Mouse (Mus musculus) neural tube, embryonic 13.5 days (tissue): Measurements from ENCODE around the gene Tspan32. TPM values are rescaled to one million over a fixed set of nuclear protein-coding genes. Genes with fewer than 3 reads are reported as not detected.
A peak's percentile ranks its signal among the peaks of the same experiment; 100 is the strongest.

Experiments
- ATAC-seq: fragments of 200-750 bp; cut with Nextera tagmentation; 2 replicates; pipeline ENCODE4 v1.8.0; 2017; ENCODE audit warnings: low read depth, mild to moderate bottlenecking, moderate TSS enrichment, moderate library complexity
- H3K27ac ChIP-seq: fragments of 300-500 bp; sonication (generic); replicated peaks from 2 replicates; pipeline ENCODE4 v1.5.1; 2015; ENCODE audit warnings: moderate library complexity, mild to moderate bottlenecking, inconsistent platforms
- H3K27me3 ChIP-seq: fragments of 300-500 bp; sonication (generic); 2 replicates; pipeline ENCODE4 v1.6.1; 2015; ENCODE audit warnings: mild to moderate bottlenecking, inconsistent platforms
- H3K36me3 ChIP-seq: fragments of 300-500 bp; sonication (generic); 2 replicates; pipeline ENCODE4 v1.6.1; 2015; ENCODE audit warnings: mild to moderate bottlenecking, inconsistent platforms
- H3K4me1 ChIP-seq: fragments of 300-500 bp; sonication (generic); replicated peaks from 2 replicates; pipeline ENCODE4 v1.6.1; 2015; ENCODE audit warnings: inconsistent platforms
- H3K4me2 ChIP-seq: fragments of 300-500 bp; sonication (generic); 2 replicates; pipeline ENCODE4 v1.6.1; 2015; ENCODE audit warnings: inconsistent platforms, mild to moderate bottlenecking, moderate library complexity
- H3K4me3 ChIP-seq: fragments of 300-500 bp; sonication (generic); 2 replicates; pipeline ENCODE4 v1.5.1; 2015; ENCODE audit warnings: mild to moderate bottlenecking, inconsistent platforms
- H3K9ac ChIP-seq: fragments of 300-500 bp; sonication (generic); 2 replicates; pipeline ENCODE4 v1.6.1; 2015; ENCODE audit warnings: moderate library complexity, mild to moderate bottlenecking, inconsistent platforms
- H3K9me3 ChIP-seq: fragments of 300-500 bp; sonication (generic); 2 replicates; pipeline ENCODE4 v1.6.1; 2016; ENCODE audit warnings: inconsistent platforms
- WGBS: fragments of 180-500 bp; shearing (Covaris S2); methylation state at CpG from one replicate; pipeline ENCODE4 v1.1.7; 2015; 5-methylcytosine and 5-hydroxymethylcytosine counted together
- polyA plus RNA-seq: library from polyadenylated mRNA; unstranded; fragments of >200 nt; fragmentation: Nextera tagmentation; extraction: Ambion mirVana; gene quantifications from 2 replicates; pipeline ENCODE4 v1.2.1, GENCODE M21; 2015

The Tspan32 gene
- polyA plus RNA-seq, 1 experiment from 2014 or later, result 0.85 TPM

- Histone ChIP-seq H3K4me1 (peaks cover 56% of the 10 kb centered on the region), H3K36me3 (no peaks in the 10 kb centered on the region), H3K4me3 (peak within 1 kb of the TSS; percentile 96), H3K27ac (peak within 1 kb of the TSS; percentile 89), H3K27me3 (no peaks in the 10 kb centered on the region), H3K9ac (peak within 1 kb of the TSS; percentile 97), H3K4me2 (peak within 1 kb of the TSS; percentile 86), H3K9me3 (no peaks in the 10 kb centered on the region)
- ATAC-seq, result peak; percentile 81
- WGBS, result under 1% methylated on average over 37 of the region's 37 CpGs
These were observed 47.8 kb downstream of the Tspan32 start, which contains the start of gene Cd81 for GRCm38 (mm10) chr7:143052626-143053007. Cd81 (plus strand) TSS chr7:143052739.

GRCm38 (mm10) chr7:143053008-143053899, 48.4 kb downstream of the Tspan32 start:
- Histone ChIP-seq H3K4me3 (peak overlapping the region; percentile 96), H3K9ac (peak overlapping the region; percentile 97), H3K27ac (peak overlapping the region; percentile 89), H3K4me2 (peak overlapping the region; percentile 86), H3K4me1 (peaks cover 62% of the 10 kb centered on the region), H3K27me3 (no peaks in the 10 kb centered on the region), H3K36me3 (no peaks in the 10 kb centered on the region), H3K9me3 (no peaks in the 10 kb centered on the region)
- ATAC-seq, result peak; percentile 79
- WGBS, result under 1% methylated on average over 37 of the region's 46 CpGs

- Histone ChIP-seq H3K9me3 (no peaks in the 10 kb centered on the region), H3K4me3 (peak overlapping the region; percentile 96), H3K9ac (peak overlapping the region; percentile 97), H3K4me1 (peaks cover 70% of the 10 kb centered on the region), H3K4me2 (peak overlapping the region; percentile 86), H3K36me3 (no peaks in the 10 kb centered on the region), H3K27me3 (no peaks in the 10 kb centered on the region), H3K27ac (peak overlapping the region; percentile 89; the same call in 1 of the 2 replicates)
- no peak for ATAC-seq
- WGBS, result 68% methylated on average over 11 of the region's 11 CpGs
These were observed 49.2 kb downstream of the Tspan32 start for GRCm38 (mm10) chr7:143053961-143054611.

GRCm38 (mm10) chr7:143054612-143054965, 49.7 kb downstream of the Tspan32 start:
- H3K4me1 ChIP-seq, result peaks cover 74% of the 10 kb centered on the region

GRCm38 (mm10) chr7:143055001-143055400, 50.2 kb downstream of the Tspan32 start:
- Histone ChIP-seq H3K4me3 (peak overlapping the region; percentile 96), H3K9me3 (no peaks in the 10 kb centered on the region), H3K9ac (peak overlapping the region; percentile 97), H3K36me3 (0 out of 2 replicates have a peak, but pooled peaks cover 2% of the 10 kb centered on the region), H3K27ac (no peak overlapping the region), H3K4me1 (peaks cover 76% of the 10 kb centered on the region), H3K4me2 (peak overlapping the region; percentile 86), H3K27me3 (no peaks in the 10 kb centered on the region)
- WGBS, result 90% methylated on average over 3 of the region's 3 CpGs
- no peak for ATAC-seq

More at GRCm38 (mm10) chr7:143054612-143054965, 49.7 kb downstream of the Tspan32 start:
- H3K4me2 ChIP-seq, result peak overlapping the region; percentile 86
- no peak for ATAC-seq
- H3K9ac ChIP-seq, result peak overlapping the region; percentile 97
- H3K9me3 ChIP-seq, result no peaks in the 10 kb centered on the region
- H3K4me3 ChIP-seq, result peak overlapping the region; percentile 96
- 38% methylated on average over 3 of the region's 3 CpGs for WGBS
- no peak overlapping the region for H3K27ac ChIP-seq
- H3K27me3 ChIP-seq, result no peaks in the 10 kb centered on the region
- no peaks in the 10 kb centered on the region for H3K36me3 ChIP-seq

GRCm38 (mm10) chr7:143055499-143056186, 50.8 kb downstream of the Tspan32 start:
- H3K9ac ChIP-seq, result peak overlapping the region; percentile 97
- ATAC-seq, result no peak
- H3K9me3 ChIP-seq, result no peaks in the 10 kb centered on the region
- H3K36me3 ChIP-seq, result 0 out of 2 replicates have a peak, but pooled peaks cover 7% of the 10 kb centered on the region
- 78% methylated on average over 11 of the region's 11 CpGs for WGBS
- H3K27me3 ChIP-seq, result no peaks in the 10 kb centered on the region
- H3K27ac ChIP-seq, result 0 out of 2 replicates have a peak overlapping the region, but pooled peaks have one; percentile 14
- peak overlapping the region; percentile 96 for H3K4me3 ChIP-seq
- peaks cover 79% of the 10 kb centered on the region for H3K4me1 ChIP-seq
- peak overlapping the region; percentile 86 for H3K4me2 ChIP-seq

- peaks cover 74% of the 10 kb centered on the region for H3K4me1 ChIP-seq
- 89% methylated on average over 5 of the region's 5 CpGs for WGBS
- H3K4me2 ChIP-seq, result no peak overlapping the region
- H3K27me3 ChIP-seq, result no peaks in the 10 kb centered on the region
- no peak for ATAC-seq
- H3K9ac ChIP-seq, result no peak overlapping the region
- no peak overlapping the region for H3K4me3 ChIP-seq
- H3K9me3 ChIP-seq, result no peaks in the 10 kb centered on the region
- peaks cover 8% of the 10 kb centered on the region; the same call in 1 of the 2 replicates for H3K36me3 ChIP-seq
- no peak overlapping the region for H3K27ac ChIP-seq
These were observed 52.2 kb downstream of the Tspan32 start for GRCm38 (mm10) chr7:143057023-143057422.

- Histone ChIP-seq H3K9me3 (no peaks in the 10 kb centered on the region), H3K36me3 (peaks cover 15% of the 10 kb centered on the region), H3K4me2 (no peak overlapping the region), H3K27me3 (no peaks in the 10 kb centered on the region), H3K9ac (no peak overlapping the region), H3K4me1 (peaks cover 68% of the 10 kb centered on the region), H3K27ac (peak overlapping the region; percentile 46), H3K4me3 (no peak overlapping the region)
- WGBS, result 81% methylated on average over 9 of the region's 9 CpGs
- no peak for ATAC-seq
These were observed 52.9 kb downstream of the Tspan32 start for GRCm38 (mm10) chr7:143057667-143058220.

GRCm38 (mm10) chr7:143058221-143058697, 53.4 kb downstream of the Tspan32 start:
- H3K36me3 ChIP-seq, result peaks cover 20% of the 10 kb centered on the region
- H3K4me2 ChIP-seq, result no peak overlapping the region
- H3K27me3 ChIP-seq, result no peaks in the 10 kb centered on the region
- peak overlapping the region; percentile 46 for H3K27ac ChIP-seq
- no peak overlapping the region for H3K9ac ChIP-seq
- ATAC-seq, result no peak
- H3K4me1 ChIP-seq, result peaks cover 71% of the 10 kb centered on the region
- no peaks in the 10 kb centered on the region for H3K9me3 ChIP-seq
- H3K4me3 ChIP-seq, result no peak overlapping the region
- WGBS, result 79% methylated on average over 5 of the region's 5 CpGs

GRCm38 (mm10) chr7:143059202-143059870, 54.5 kb downstream of the Tspan32 start:
- 82% methylated on average over 5 of the region's 5 CpGs for WGBS
- Histone ChIP-seq H3K4me1 (peaks cover 70% of the 10 kb centered on the region), H3K27me3 (no peaks in the 10 kb centered on the region), H3K4me2 (no peak overlapping the region), H3K9me3 (no peaks in the 10 kb centered on the region), H3K36me3 (peaks cover 31% of the 10 kb centered on the region), H3K27ac (peak overlapping the region; percentile 35; the same call in 1 of the 2 replicates), H3K4me3 (no peak overlapping the region), H3K9ac (no peak overlapping the region)
- no peak for ATAC-seq

- H3K4me3 ChIP-seq, result no peak overlapping the region
- H3K4me1 ChIP-seq, result peaks cover 45% of the 10 kb centered on the region
- H3K9ac ChIP-seq, result no peak overlapping the region
- H3K4me2 ChIP-seq, result no peak overlapping the region
- H3K36me3 ChIP-seq, result peaks cover 60% of the 10 kb centered on the region
- 0 out of 2 replicates have a peak overlapping the region, but pooled peaks have one; percentile 7 for H3K27ac ChIP-seq
- no peak for ATAC-seq
- no peaks in the 10 kb centered on the region for H3K27me3 ChIP-seq
- H3K9me3 ChIP-seq, result no peaks in the 10 kb centered on the region
- WGBS, result 88% methylated on average over 2 of the region's 2 CpGs
These were observed 57.9 kb downstream of the Tspan32 start for GRCm38 (mm10) chr7:143062704-143063103.
